Mouse (Mus musculus) limb, embryonic 10.5 days (tissue): ENCODE results near the gene Terf2ip. TPM values are rescaled to one million over a fixed set of nuclear protein-coding genes. Genes with fewer than 3 reads are reported as not detected.
A peak's percentile ranks its signal among the peaks of the same experiment; 100 is the strongest.

Source experiments
- DNase-seq: peaks from one replicate; pipeline ENCODE4 v3.0.0-alpha.2; 2017; ENCODE audit warnings: low spot score
- H3K27ac ChIP-seq: fragments of 300-500 bp; sonication (generic); 2 replicates; pipeline ENCODE4 v1.5.1; 2016; ENCODE audit warnings: mild to moderate bottlenecking
- H3K27me3 ChIP-seq: fragments of 300-500 bp; sonication (generic); 2 replicates; pipeline ENCODE4 v1.6.1; 2016; ENCODE audit warnings: low read depth, mild to moderate bottlenecking; ENCODE audit not compliant: poor library complexity, severe bottlenecking
- H3K36me3 ChIP-seq: fragments of 300-500 bp; sonication (generic); 2 replicates; pipeline ENCODE4 v1.6.1; 2016; ENCODE audit warnings: mild to moderate bottlenecking, moderate library complexity
- H3K4me1 ChIP-seq: fragments of 300-500 bp; sonication (generic); 2 replicates; pipeline ENCODE4 v1.6.1; 2016
- H3K4me3 ChIP-seq: fragments of 300-500 bp; sonication (generic); 2 replicates; pipeline ENCODE4 v1.5.1; 2016; ENCODE audit warnings: mild to moderate bottlenecking, moderate library complexity
- H3K9me3 ChIP-seq: fragments of 300-500 bp; sonication (generic); replicated peaks from 2 replicates; pipeline ENCODE4 v1.6.1; 2016; ENCODE audit warnings: mild to moderate bottlenecking
- WGBS: fragments of 180-500 bp; shearing (Covaris S2); methylation state at CpG from one replicate; pipeline ENCODE4 v1.1.7; 2016; 5-methylcytosine and 5-hydroxymethylcytosine counted together
- polyA plus RNA-seq: library from polyadenylated mRNA; unstranded; fragments of >200 nt; fragmentation: Nextera tagmentation; extraction: Ambion mirVana; gene quantifications from 2 replicates; pipeline ENCODE4 v1.2.1, GENCODE M21; 2016

Gene Terf2ip
- polyA plus RNA-seq, 1 experiment from 2014 or later: 28.6 TPM

- H3K27ac ChIP-seq: no peak overlapping the region
- DNase-seq: no peak
- WGBS: 82% methylated on average over 7 of the region's 7 CpGs
- no peaks in the 10 kb centered on the region for H3K27me3 ChIP-seq
- no peaks in the 10 kb centered on the region for H3K4me1 ChIP-seq
- no peaks in the 10 kb centered on the region for H3K9me3 ChIP-seq
- H3K4me3 ChIP-seq: no peak overlapping the region
- peaks cover 82% of the 10 kb centered on the region for H3K36me3 ChIP-seq
Observed at GRCm38 (mm10) chr8:111982116-111982515, 29.1 kb upstream of the Terf2ip start.

- WGBS: 91% methylated on average over 10 of the region's 10 CpGs
- H3K27me3 ChIP-seq: no peaks in the 10 kb centered on the region
- no peak for DNase-seq
- peaks cover 84% of the 10 kb centered on the region for H3K36me3 ChIP-seq
- H3K9me3 ChIP-seq: no peaks in the 10 kb centered on the region
- no peak overlapping the region for H3K27ac ChIP-seq
- H3K4me1 ChIP-seq: no peaks in the 10 kb centered on the region
- H3K4me3 ChIP-seq: no peak overlapping the region
Observed at GRCm38 (mm10) chr8:111984511-111984910, 26.7 kb upstream of the Terf2ip start.

GRCm38 (mm10) chr8:111989911-111990310 lies 21.3 kb upstream of the Terf2ip start:
- peak; percentile 89 for DNase-seq
- 28% methylated on average over 7 of the region's 7 CpGs for WGBS

GRCm38 (mm10) chr8:111991278-111991677 lies 19.9 kb upstream of the Terf2ip start:
- H3K9me3 ChIP-seq: no peaks in the 10 kb centered on the region
- 0 out of 2 replicates have a peak overlapping the region, but pooled peaks have one; percentile 88 for H3K27ac ChIP-seq
- WGBS: 73% methylated on average over 8 of the region's 8 CpGs
- DNase-seq: no peak
- peaks cover 71% of the 10 kb centered on the region for H3K36me3 ChIP-seq
- no peaks in the 10 kb centered on the region for H3K27me3 ChIP-seq
- H3K4me1 ChIP-seq: peaks cover 6% of the 10 kb centered on the region; the same call in 1 of the 2 replicates
- H3K4me3 ChIP-seq: peak overlapping the region; percentile 90

More at GRCm38 (mm10) chr8:111989911-111990310, 21.3 kb upstream of the Terf2ip start:
- H3K4me1 ChIP-seq: peaks cover 6% of the 10 kb centered on the region; the same call in 1 of the 2 replicates
- no peaks in the 10 kb centered on the region for H3K27me3 ChIP-seq
- H3K27ac ChIP-seq: no peak overlapping the region
- H3K4me3 ChIP-seq: no peak overlapping the region
- H3K36me3 ChIP-seq: peaks cover 70% of the 10 kb centered on the region
- no peaks in the 10 kb centered on the region for H3K9me3 ChIP-seq

GRCm38 (mm10) chr8:111992013-111992702 lies 19.0 kb upstream of the Terf2ip start, which contains the start of gene Adat1:
TSS of gene Adat1 (minus strand) at chr8:111992302.
- peaks cover 6% of the 10 kb centered on the region; the same call in 1 of the 2 replicates for H3K4me1 ChIP-seq
- 7% methylated on average over 33 of the region's 33 CpGs for WGBS
- H3K9me3 ChIP-seq: no peaks in the 10 kb centered on the region
- peak within 1 kb of the TSS; percentile 90 for H3K4me3 ChIP-seq
- DNase-seq: peak; percentile 92
- peaks cover 75% of the 10 kb centered on the region for H3K36me3 ChIP-seq
- H3K27me3 ChIP-seq: no peaks in the 10 kb centered on the region
- peak within 1 kb of the TSS; percentile 88 for H3K27ac ChIP-seq

GRCm38 (mm10) chr8:111992703-111993039 lies 18.5 kb upstream of the Terf2ip start:
- WGBS: 69% methylated on average over 3 of the region's 3 CpGs
- Histone ChIP-seq H3K27me3 (no peaks in the 10 kb centered on the region), H3K27ac (no peak overlapping the region), H3K9me3 (no peaks in the 10 kb centered on the region), H3K36me3 (peaks cover 75% of the 10 kb centered on the region), H3K4me3 (no peak overlapping the region), H3K4me1 (peaks cover 6% of the 10 kb centered on the region; the same call in 1 of the 2 replicates)
- no peak for DNase-seq

GRCm38 (mm10) chr8:112004754-112005153 lies 6.4 kb upstream of the Terf2ip start:
- peaks cover 92% of the 10 kb centered on the region for H3K36me3 ChIP-seq
- no peaks in the 10 kb centered on the region for H3K27me3 ChIP-seq
- no peaks in the 10 kb centered on the region for H3K4me1 ChIP-seq
- DNase-seq: no peak
- H3K4me3 ChIP-seq: no peak overlapping the region
- no peaks in the 10 kb centered on the region for H3K9me3 ChIP-seq
- no peak overlapping the region for H3K27ac ChIP-seq

- DNase-seq: no peak
- no peaks in the 10 kb centered on the region for H3K27me3 ChIP-seq
- no peak overlapping the region for H3K4me3 ChIP-seq
- peaks cover 7% of the 10 kb centered on the region for H3K4me1 ChIP-seq
- no peak overlapping the region for H3K27ac ChIP-seq
- peaks cover 83% of the 10 kb centered on the region for H3K36me3 ChIP-seq
- 93% methylated on average over 6 of the region's 6 CpGs for WGBS
- H3K9me3 ChIP-seq: no peaks in the 10 kb centered on the region
Observed at GRCm38 (mm10) chr8:112005601-112006000, 5.6 kb upstream of the Terf2ip start.

- Histone ChIP-seq H3K36me3 (peaks cover 63% of the 10 kb centered on the region), H3K4me1 (peaks cover 12% of the 10 kb centered on the region), H3K27me3 (no peaks in the 10 kb centered on the region), H3K27ac (no peak overlapping the region), H3K4me3 (no peak overlapping the region), H3K9me3 (no peaks in the 10 kb centered on the region)
- DNase-seq: no peak
- WGBS: 95% methylated on average over 2 of the region's 2 CpGs
Observed at GRCm38 (mm10) chr8:112007669-112008068, 3.5 kb upstream of the Terf2ip start.

GRCm38 (mm10) chr8:112009558-112009957 lies 1.6 kb upstream of the Terf2ip start:
- Histone ChIP-seq H3K4me1 (peaks cover 19% of the 10 kb centered on the region), H3K36me3 (peaks cover 44% of the 10 kb centered on the region), H3K4me3 (no peak overlapping the region), H3K27me3 (no peaks in the 10 kb centered on the region), H3K27ac (no peak overlapping the region), H3K9me3 (no peaks in the 10 kb centered on the region)
- 94% methylated on average over 7 of the region's 7 CpGs for WGBS
- DNase-seq: no peak

GRCm38 (mm10) chr8:112011816-112012242 lies 631 bp downstream of the Terf2ip start:
- WGBS: under 1% methylated on average over 40 of the region's 40 CpGs
- peak; percentile 65 for DNase-seq
- H3K27ac ChIP-seq: peak overlapping the region; percentile 87

GRCm38 (mm10) chr8:112014936-112015335 lies 3.7 kb downstream of the Terf2ip start, which contains the start of gene Gm6793:
TSS of gene Gm6793 (minus strand) at chr8:112015036.
- no peak for DNase-seq
- 94% methylated on average over 11 of the region's 11 CpGs for WGBS
- H3K9me3 ChIP-seq: no peaks in the 10 kb centered on the region

More at GRCm38 (mm10) chr8:112011816-112012242, 631 bp downstream of the Terf2ip start:
- Histone ChIP-seq H3K4me3 (peak overlapping the region; percentile 84), H3K4me1 (peaks cover 19% of the 10 kb centered on the region), H3K27me3 (no peaks in the 10 kb centered on the region), H3K9me3 (no peaks in the 10 kb centered on the region), H3K36me3 (peaks cover 36% of the 10 kb centered on the region)

GRCm38 (mm10) chr8:112029455-112029854 lies 18.3 kb downstream of the Terf2ip start:
- H3K9me3 ChIP-seq: no peaks in the 10 kb centered on the region
- 90% methylated on average over 7 of the region's 7 CpGs for WGBS
- H3K27me3 ChIP-seq: no peaks in the 10 kb centered on the region
- DNase-seq: no peak
- H3K4me3 ChIP-seq: no peak overlapping the region
- H3K36me3 ChIP-seq: no peaks in the 10 kb centered on the region
- no peak overlapping the region for H3K27ac ChIP-seq
- H3K4me1 ChIP-seq: peaks cover 26% of the 10 kb centered on the region

More at GRCm38 (mm10) chr8:112014936-112015335, 3.7 kb downstream of the Terf2ip start, which contains the start of gene Gm6793:
- no peak within 1 kb of the TSS for H3K27ac ChIP-seq
- peaks cover 19% of the 10 kb centered on the region for H3K4me1 ChIP-seq
- H3K36me3 ChIP-seq: peaks cover 46% of the 10 kb centered on the region
- no peak within 1 kb of the TSS for H3K4me3 ChIP-seq
- no peaks in the 10 kb centered on the region for H3K27me3 ChIP-seq
